Mouse (Mus musculus) stomach, postnatal 0 days (tissue): Measurements from ENCODE around the gene Cabp4.

Experiments used
- CTCF ChIP-seq: IDR thresholded peaks from 2 replicates; pipeline ENCODE4 v1.5.1; 2016; ENCODE audit warnings: antibody characterized with exemption, low read depth, mild to moderate bottlenecking, moderate library complexity
- EP300 ChIP-seq: optimal IDR thresholded peaks from 2 replicates; pipeline ENCODE3; 2016; ENCODE audit warnings: antibody characterized with exemption

DNA sequence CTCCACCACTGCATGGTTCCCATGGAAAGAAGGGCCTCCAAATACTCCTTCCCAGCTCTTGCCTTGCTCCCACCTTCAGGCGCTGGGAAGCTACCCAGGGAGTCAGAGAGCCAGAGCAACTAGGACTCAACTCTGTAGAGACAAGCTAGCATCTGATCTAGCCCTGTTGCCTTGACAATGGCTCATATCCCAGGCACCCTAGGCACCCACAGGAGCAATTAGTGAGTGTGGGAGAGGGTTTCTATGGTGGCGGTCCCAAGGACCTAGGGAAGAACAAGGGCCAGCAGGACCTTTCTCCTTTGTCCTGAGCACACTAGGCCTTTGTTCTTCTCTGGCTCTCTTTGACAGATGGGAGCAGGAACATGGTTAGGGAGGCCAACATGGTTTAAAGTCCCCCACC lies 39.9 kb upstream of the Cabp4 start:
- TF ChIP-seq CTCF, result no peak
- TF ChIP-seq EP300, result no peak
